Mouse (Mus musculus) adrenal gland (tissue): ENCODE data around the gene Plcd4.
"Not testable (repeated sequence)": the region's sequence is repeated elsewhere in the genome, so short reads cannot be mapped to it uniquely, and the experiment has no call there.

Experiments used
- intact Hi-C: fragments of 180-260 bp; cut with DNase I; formaldehyde crosslinking; loops from one replicate; pipeline ENCODE4 v1.15.1; 2025
- long read RNA-seq, 2 experiments: library from polyadenylated mRNA; unstranded; transcript quantifications; one replicate each; pipeline ENCODE4 v2.0.0; 2020; ENCODE audit warnings: borderline replicate concordance in 1 of 2; ENCODE audit not compliant: insufficient replicate concordance in 1 of 2

Gene Plcd4
- long read RNA-seq, experiment 1, result 0 reads
- long read RNA-seq, experiment 2, result 0 reads

GRCm38 (mm10) chr1:74542451-74542961, at the start of gene Plcd4:
TSS of gene Plcd4 (plus strand) at chr1:74542888.
- intact Hi-C loops, result no loop called here

DNA sequence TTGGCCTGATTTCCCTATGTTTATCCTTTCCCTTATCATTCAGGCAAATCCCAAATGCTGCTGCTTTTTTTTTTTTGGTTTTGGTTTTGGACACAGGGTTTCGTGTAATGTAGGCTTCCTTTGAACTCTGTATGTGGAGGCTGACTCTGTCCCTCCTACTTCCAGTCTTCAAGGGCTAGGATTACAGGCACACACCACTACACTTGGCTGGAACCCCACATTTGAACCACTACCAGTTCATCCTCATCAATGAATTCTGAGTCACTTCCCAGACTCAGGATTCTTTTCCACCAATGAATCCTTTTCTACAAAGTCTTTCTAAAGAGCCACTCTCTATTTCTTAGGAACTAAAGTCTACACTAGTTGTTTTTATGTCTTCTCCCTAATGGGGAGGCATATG, 41.6 kb upstream of the Plcd4 start:
- intact Hi-C loops, result no loop called here

DNA sequence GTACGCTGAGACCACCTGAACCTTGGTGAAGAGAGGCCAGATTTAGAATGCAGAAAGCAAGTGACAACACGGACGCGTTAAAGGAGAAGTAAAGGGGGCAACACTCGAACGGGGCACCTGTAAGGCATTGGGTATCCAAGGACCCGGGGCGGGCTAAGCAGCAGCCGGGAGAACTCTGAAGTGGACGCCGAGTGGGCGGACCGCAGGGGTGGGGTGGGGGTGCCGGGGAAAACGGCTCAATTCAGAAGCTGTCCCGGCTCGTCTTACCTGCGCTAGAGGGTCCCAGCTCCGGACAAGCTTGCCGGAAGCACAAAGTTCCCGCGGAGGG, 37.3 kb upstream of the Plcd4 start:
- intact Hi-C loops, result loop anchor here (5.0 kb wide), 1 partner anchor 82 kb away; the partner anchor contains the start of genes Bcs1l and Zfp142

DNA sequence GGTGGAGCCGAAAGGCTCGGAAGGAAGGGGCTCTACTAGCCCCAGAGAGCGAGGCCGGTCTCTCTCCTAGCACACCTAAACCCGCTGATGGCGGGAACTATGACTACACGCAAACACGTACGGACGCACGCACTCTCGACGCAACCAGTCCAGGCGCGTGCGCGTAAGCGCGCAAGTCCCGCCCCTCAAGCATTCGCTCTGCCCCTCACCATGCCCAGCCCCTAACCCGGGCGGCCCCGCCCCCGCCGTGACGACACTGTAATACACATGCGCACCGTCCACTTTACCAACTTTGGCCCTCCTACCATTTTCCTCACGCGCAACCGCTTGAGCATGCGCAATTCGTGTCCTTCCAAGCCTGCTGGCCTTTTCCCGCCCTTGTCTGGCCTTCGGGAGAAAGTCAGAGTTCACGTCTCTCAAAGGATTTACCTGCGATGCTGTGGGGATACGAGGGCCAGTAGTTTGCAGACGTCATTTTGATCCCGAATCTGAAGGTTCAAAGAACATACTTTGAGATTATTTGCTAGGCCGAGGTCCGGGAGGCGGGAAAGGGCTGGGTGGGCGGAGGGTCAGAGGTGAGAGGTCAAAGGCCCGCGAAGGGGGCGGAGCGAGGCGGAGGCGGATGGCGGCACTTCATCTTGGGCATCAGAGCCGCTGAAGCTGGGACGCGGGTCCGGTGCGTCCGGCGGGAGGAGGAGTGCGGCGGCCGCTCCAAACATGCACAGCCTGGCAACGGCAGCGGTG, 36.8 kb upstream of the Plcd4 start, which contains the start of gene Cnot9:
Gene Cnot9 (plus strand): TSS at position 338 of the 744 bp plus-strand sequence.
- intact Hi-C loops, result loop anchor here (5.0 kb wide), 1 partner anchor 81 kb away; the partner anchor contains the start of genes Bcs1l and Zfp142

DNA sequence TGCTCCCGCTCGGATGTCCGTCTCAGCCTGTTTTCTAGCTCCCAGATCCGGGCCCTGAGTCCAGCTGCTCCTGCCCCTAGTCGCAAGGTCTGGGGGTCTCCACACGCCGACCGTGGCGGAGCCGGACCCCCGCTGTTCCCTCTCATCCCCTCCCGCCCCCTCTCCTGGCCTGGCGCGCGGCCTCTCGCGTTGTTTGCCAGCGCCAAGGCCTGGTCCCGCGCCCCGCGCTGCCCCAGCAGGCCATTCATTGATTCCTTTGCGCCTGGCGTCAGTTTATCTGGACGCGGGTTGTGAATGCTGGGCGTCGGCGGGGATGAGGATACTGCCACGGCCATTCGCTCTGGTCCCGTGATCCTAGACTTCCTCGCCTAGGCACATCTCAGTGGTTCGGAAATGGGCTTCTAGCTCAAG, 36.2 kb upstream of the Plcd4 start:
- intact Hi-C loops, result loop anchor here (5.0 kb wide), 1 partner anchor 81 kb away; the partner anchor contains the start of genes Bcs1l and Zfp142

GRCm38 (mm10) chr1:74507780-74508179, 34.9 kb upstream of the Plcd4 start:
- intact Hi-C loops, result loop anchor here (5.0 kb wide), 1 partner anchor 80 kb away; the partner anchor contains the start of genes Bcs1l and Zfp142

DNA sequence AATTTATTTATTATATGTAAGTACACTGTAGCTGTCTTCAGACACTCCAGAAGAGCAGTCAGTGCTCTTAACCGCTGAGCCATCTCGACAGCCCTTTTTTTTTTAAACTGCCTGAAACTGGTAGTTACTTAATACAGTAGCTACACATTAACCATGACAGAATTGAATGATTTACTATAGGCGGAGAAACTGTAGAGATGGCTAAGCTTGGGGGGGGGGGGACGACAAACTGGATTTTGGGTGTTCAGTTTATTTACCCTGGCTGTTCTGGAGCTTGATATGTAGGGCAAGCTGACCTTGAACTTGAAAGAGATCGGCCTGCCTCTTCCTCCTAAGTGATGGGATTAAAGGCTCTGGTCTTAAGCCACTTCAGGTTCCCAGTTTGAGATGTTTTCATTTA, 31.4 kb upstream of the Plcd4 start:
- intact Hi-C loops, result no loop called here

DNA sequence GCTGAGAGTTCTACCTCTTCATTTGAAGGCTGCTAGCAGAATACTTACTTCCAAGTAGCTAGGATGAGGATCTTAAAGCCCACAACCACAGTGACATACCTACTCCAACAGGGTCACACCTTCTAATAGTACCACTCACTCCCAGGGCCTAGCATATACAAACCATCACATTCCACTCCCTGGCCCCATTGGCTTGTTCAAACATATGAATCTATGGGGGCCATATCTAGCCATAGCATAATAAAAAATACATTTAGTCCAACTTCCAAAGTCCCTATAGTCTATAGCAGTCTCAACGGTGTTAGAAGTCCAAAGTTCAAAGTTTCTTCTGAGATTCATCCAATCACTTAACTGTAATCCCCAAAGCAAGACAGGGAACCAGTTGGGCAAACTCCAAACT, 29.7 kb upstream of the Plcd4 start:
- intact Hi-C loops, result not testable (repeated sequence)

GRCm38 (mm10) chr1:74519875-74520274, 22.8 kb upstream of the Plcd4 start:
- intact Hi-C loops, result no loop called here

- intact Hi-C loops, result no loop called here
These were observed 17.9 kb upstream of the Plcd4 start for GRCm38 (mm10) chr1:74524746-74525145.

- intact Hi-C loops, result no loop called here
These were observed 14.1 kb upstream of the Plcd4 start for GRCm38 (mm10) chr1:74528589-74528988.

DNA sequence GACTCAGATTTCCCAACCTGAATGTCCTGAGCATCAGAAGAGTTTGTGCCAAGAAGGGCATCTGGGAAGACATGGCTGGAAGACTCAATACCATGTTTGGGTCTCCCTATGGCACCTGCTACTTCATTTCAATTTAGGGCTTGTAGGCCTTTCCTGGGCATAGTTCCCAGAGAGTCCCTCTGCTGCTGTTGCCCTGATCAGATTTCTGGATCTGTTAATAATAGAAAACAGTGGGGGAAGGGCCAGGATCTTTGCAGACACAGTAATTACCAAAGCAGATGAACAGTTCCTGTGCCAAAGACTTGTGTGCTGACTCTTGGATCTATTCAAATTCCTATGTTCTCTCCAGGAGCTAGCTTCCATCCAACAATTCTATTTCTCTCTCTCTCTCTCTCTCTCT, 4.0 kb upstream of the Plcd4 start:
- intact Hi-C loops, result no loop called here

DNA sequence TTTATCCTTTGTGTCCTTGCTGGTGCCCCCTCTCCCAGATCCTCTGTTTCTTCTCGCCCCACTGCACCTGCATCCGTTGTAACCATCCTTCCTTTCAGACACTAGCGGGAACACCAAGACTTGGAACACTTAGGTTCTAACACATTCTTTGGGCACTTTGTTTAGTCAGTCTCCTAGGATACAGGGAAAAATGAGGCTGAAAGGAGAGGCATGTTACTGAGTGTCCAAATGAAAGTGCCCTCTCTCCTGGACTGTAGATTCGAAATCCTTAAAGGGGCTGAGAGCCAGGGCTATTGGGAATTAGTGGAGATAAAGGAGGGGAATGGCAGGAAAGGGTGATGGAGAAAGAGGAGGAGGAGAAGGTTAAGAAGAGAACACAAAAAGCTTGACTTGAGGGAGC, 1.5 kb downstream of the Plcd4 start, which contains the start of gene Usp37:
Gene Usp37 (minus strand): TSS at position 101 of the 400 bp plus-strand sequence.
- intact Hi-C loops, result no loop called here

DNA sequence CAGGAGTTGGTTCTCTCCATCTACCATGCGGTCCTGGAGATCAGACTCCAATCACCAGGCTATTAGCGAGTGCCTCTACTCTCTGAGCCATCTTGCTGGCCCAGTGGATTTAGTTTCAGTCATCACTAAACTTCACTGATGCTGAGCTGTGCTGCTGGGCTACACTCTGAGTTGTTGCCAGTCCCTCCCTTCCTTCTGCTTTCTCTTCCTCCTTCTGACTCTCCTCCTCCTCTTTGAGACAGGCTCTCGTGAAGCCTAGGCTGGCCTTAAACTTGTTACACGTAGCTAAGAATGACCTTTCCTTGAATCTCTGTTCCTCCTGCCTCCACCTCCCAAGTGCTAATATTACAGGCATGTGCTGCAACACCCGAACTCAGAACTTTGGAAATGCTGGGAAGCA, 16.4 kb downstream of the Plcd4 start:
- intact Hi-C loops, result no loop called here

DNA sequence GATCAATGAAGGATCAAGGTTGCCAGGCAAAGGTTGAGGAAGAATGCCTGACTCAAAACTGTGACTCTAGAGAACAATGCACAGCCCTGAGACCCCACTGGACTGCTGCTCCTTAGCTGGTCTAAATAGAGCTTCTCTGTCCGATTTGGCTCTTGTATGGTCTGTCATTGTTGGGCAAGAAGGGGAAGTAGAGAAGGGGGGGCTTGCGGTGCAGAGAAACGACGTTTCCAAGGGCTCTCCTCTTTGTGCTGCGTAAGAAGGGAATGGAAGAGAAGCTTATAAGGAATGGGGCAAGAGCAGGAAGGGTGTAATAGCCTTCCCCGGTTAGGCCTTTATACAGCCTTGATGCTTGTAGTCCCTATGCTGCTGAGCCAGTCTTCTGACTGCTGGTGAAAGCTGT, 23.1 kb downstream of the Plcd4 start:
- intact Hi-C loops, result no loop called here

DNA sequence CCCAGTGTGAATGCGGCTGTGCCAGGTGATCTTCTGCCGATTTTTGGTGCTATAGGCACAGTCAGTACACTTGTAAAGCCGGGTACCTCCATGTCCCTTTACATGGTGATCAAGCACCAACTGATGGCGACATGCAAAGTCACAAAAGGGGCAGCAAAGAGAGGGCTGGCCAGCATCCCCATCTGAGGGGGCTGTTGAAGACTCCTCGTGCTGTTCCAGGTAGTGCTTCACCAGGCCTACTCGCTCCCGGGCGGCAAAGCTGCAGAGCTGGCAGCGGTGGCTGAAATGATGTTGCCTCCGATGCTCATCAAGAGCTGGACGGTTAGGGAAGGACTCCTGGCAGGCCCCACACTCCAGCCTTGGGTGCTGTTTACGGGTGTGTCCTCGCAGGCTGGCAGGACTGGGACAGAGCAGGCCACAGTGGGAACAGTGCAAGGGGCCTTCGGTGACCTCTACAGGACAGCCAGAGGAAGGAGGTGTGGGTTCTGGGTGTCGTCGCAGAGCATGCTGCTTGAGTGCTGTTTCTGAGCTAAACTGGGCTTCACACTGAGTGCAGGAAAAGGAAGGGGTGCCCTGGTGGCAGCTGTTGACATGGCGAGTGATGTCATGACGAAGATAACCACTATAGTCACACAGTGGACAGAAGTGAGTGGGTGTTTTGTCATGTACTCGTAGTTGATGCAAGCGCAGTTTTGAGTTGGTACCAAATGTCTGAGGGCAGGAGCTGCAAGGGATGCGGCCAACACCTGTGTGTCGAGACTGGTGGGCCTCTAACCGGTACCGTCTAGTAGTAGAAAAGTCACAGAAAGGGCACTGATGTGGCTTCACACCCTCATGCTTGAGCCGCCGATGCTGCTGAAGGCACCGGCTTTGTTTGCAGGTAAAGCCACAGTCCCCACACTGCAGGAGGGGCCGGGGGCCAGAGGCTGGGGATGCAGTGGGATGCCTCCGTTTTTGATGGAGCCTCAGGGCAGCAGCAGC, 27.3 kb downstream of the Plcd4 start:
- intact Hi-C loops, result no loop called here

DNA sequence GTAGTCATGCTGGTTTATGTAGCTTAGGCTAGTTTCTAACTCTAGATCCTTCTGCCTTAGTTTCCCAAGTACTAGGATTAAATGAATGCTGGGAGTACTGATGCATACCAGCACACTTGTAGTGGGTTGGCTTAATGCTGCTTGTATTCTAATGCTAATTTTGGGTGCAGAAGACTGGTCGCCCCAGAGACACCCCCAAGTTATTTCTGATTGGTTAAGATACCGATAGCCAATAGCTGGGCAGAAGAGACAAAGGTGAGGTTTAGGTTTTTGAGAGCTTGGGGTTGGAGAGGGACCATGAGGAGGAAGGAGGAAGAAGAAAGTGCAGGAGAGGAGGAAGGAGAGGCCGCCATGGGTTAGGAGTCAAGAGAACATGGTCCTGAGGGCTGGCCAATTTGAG, 39.9 kb downstream of the Plcd4 start:
- intact Hi-C loops, result no loop called here

DNA sequence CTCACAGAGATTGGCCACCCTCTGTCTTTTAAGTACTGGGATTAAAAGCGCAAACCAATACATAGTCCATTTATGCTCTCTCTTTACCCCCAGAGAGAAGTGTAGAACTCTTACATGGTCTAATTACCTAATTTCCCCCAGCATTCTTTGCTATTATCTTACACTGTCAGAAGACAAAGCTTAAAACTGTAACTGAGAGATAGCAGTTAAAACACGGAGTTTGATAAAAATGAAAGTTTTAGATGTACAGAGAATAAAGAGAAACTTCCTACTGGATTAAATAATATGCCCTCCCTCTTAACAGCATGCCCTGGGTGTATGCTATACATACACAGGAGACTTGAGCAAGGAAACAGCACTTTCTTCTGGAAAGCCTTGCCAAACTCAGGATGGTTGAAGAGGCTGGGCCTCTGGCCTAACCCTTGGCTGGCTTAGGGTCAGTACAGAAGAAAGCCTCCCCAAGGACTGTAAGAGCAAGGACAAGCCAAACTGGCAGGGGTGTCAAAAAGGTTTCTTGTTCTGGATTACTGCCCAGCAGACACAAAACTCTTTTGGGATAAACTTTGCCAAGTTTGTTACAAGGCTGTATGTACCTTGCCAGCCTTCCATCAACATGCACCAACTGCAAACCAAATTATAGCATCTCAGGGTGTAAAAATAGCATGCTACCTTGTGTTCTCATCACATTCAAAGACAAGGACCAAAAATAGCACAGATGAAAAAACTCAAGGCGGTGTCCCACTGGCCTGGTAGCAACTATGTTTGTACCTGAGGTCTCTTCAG, 42.1 kb downstream of the Plcd4 start:
- intact Hi-C loops, result loop anchor here (5.0 kb wide), 1 partner anchor 78 kb away; the partner anchor contains the start of gene Cnot9

DNA sequence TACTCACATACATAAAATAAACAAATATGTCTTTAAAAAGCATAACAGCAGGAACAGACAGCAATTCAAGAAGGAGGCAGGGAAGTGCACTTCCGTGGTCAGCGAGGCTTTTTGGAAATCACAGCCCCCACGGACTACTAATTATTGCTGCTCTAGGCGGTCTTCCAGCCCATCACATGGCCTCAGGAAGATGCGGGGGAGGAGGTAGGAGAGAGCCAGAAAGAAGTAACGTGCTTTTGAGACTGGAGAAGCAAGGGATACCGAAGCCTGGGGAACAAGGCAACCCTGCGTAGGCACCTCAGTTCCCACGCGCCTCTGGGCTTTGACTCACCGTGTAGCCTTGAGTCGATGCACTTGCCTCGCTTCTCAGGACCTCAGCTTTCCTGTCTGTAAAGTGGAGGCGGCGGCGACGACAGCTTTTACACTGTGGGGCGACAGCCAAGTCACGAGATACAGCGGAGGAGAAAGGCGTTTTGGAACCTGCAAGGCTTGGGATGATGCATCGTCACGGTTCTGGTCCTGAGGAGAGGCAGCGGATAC, 44.6 kb downstream of the Plcd4 start:
- intact Hi-C loops, result loop anchor here (5.0 kb wide), 1 partner anchor 80 kb away; the partner anchor contains the start of gene Cnot9

- intact Hi-C loops, result loop anchor here (5.0 kb wide), 1 partner anchor 81 kb away; the partner anchor contains the start of gene Cnot9
These were observed 45.2 kb downstream of the Plcd4 start, which contains the start of the genes Zfp142 and Bcs1l for GRCm38 (mm10) chr1:74587773-74588445. TSS of gene Zfp142 (minus strand) at chr1:74588246. TSS of gene Bcs1l (plus strand) at chr1:74588289.
